Mouse (Mus musculus) midbrain, embryonic 16.5 days (tissue): Measurements from ENCODE around the gene Arhgap15. TPM values are rescaled to one million over a fixed set of nuclear protein-coding genes. Genes with fewer than 3 reads are reported as not detected.

ENCODE experiments used
- ATAC-seq: fragments of 200-750 bp; cut with Nextera tagmentation; 2 replicates; pipeline ENCODE4 v1.8.0; 2017; ENCODE audit warnings: moderate TSS enrichment
- H3K27ac ChIP-seq: fragments of 300-500 bp; sonication (generic); 2 replicates; pipeline ENCODE4 v1.5.1; 2014; ENCODE audit warnings: mild to moderate bottlenecking, low read length, mixed read lengths
- H3K27me3 ChIP-seq: fragments of 300-500 bp; sonication (generic); 2 replicates; pipeline ENCODE4 v1.6.1; 2014; ENCODE audit warnings: low read depth, low read length, mixed read lengths; ENCODE audit not compliant: control insufficient read depth, insufficient read depth
- H3K36me3 ChIP-seq: fragments of 300-500 bp; sonication (generic); 2 replicates; pipeline ENCODE4 v1.6.1; 2014; ENCODE audit warnings: mild to moderate bottlenecking, low read length, moderate library complexity, mixed read lengths; ENCODE audit not compliant: control insufficient read depth, insufficient read depth
- H3K4me1 ChIP-seq: fragments of 300-500 bp; sonication (generic); 2 replicates; pipeline ENCODE4 v1.6.1; 2014; ENCODE audit warnings: mild to moderate bottlenecking, low read length, mixed read lengths; ENCODE audit not compliant: control insufficient read depth, insufficient read depth
- H3K4me2 ChIP-seq: fragments of 300-500 bp; sonication (generic); 2 replicates; pipeline ENCODE4 v1.6.1; 2014; ENCODE audit warnings: mild to moderate bottlenecking, low read length, mixed read lengths
- H3K4me3 ChIP-seq: fragments of 300-500 bp; sonication (generic); 2 replicates; pipeline ENCODE4 v1.5.1; 2014; ENCODE audit warnings: low read depth, mild to moderate bottlenecking, low read length, moderate library complexity, mixed read lengths
- H3K9ac ChIP-seq: fragments of 300-500 bp; sonication (generic); 2 replicates; pipeline ENCODE4 v1.6.1; 2014; ENCODE audit warnings: low read depth, low read length, mixed read lengths
- H3K9me3 ChIP-seq: fragments of 300-500 bp; sonication (generic); replicated peaks from 2 replicates; pipeline ENCODE4 v1.6.1; 2014; ENCODE audit warnings: mild to moderate bottlenecking, low read length, mixed read lengths; ENCODE audit not compliant: control insufficient read depth, poor library complexity, severe bottlenecking
- WGBS: fragments of 180-500 bp; shearing (Covaris S2); extraction: QIAGEN DNeasy Blood & Tissue Kit; methylation state at CpG from one replicate; pipeline ENCODE4 v1.1.7; 2014; 5-methylcytosine and 5-hydroxymethylcytosine counted together
- polyA plus RNA-seq: library from polyadenylated mRNA; unstranded; fragments of >200 nt; fragmentation: Nextera tagmentation; extraction: Ambion mirVana; gene quantifications from 2 replicates; pipeline ENCODE4 v1.2.1, GENCODE M21; 2015

Arhgap15 gene
- polyA plus RNA-seq, 1 experiment from 2014 or later: 1.1 TPM

DNA sequence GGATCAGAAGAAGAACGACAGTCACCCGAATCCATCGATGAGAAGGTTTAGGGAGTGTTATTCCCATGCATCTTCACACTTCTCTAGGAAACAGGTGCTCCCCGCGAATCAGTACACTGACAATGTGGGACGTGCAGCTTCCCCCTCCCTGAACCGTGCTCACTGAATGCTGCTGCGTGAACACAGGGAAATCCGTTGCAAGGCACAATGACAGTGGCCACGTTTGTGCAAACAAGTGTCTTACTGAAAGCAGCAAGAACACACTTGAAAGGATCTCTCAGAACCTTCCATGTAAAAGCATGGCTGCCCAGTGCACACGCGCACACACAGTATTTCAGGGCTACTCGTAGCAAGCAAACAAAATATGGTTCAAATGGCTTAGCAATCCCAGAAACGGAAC lies 237.4 kb downstream of the Arhgap15 start:
- Histone ChIP-seq H3K9me3 (no peaks in the 10 kb centered on the region), H3K9ac (no peak overlapping the region), H3K4me1 (peaks cover 3% of the 10 kb centered on the region), H3K36me3 (no peaks in the 10 kb centered on the region), H3K4me2 (no peak overlapping the region), H3K4me3 (no peak overlapping the region), H3K27ac (no peak overlapping the region), H3K27me3 (no peaks in the 10 kb centered on the region)
- no peak for ATAC-seq
- WGBS: 75% methylated on average over 14 of the region's 14 CpGs

- H3K9me3 ChIP-seq: no peaks in the 10 kb centered on the region
- no peak overlapping the region for H3K27ac ChIP-seq
- ATAC-seq: 0 out of 2 replicates have a peak, but pooled peaks have one; percentile 54
- H3K4me1 ChIP-seq: peaks cover 3% of the 10 kb centered on the region
- H3K27me3 ChIP-seq: no peaks in the 10 kb centered on the region
- H3K4me3 ChIP-seq: no peak overlapping the region
- H3K36me3 ChIP-seq: no peaks in the 10 kb centered on the region
- no peak overlapping the region for H3K4me2 ChIP-seq
- H3K9ac ChIP-seq: no peak overlapping the region
- whole genome bisulfite sequencing: 38% methylated on average over 3 of the region's 3 CpGs
These were observed 239.3 kb downstream of the Arhgap15 start for GRCm38 (mm10) chr2:43987919-43988318.

- H3K36me3 ChIP-seq: no peaks in the 10 kb centered on the region
- H3K27ac ChIP-seq: peak overlapping the region; percentile 61; the same call in 1 of the 2 replicates
- no peaks in the 10 kb centered on the region for H3K27me3 ChIP-seq
- H3K4me2 ChIP-seq: no peak overlapping the region
- H3K9ac ChIP-seq: no peak overlapping the region
- no peaks in the 10 kb centered on the region for H3K9me3 ChIP-seq
- peak; percentile 84 for ATAC-seq
- H3K4me1 ChIP-seq: peaks cover 3% of the 10 kb centered on the region
- H3K4me3 ChIP-seq: no peak overlapping the region
- 44% methylated on average over 5 of the region's 5 CpGs for WGBS
These were observed 241.2 kb downstream of the Arhgap15 start for GRCm38 (mm10) chr2:43989850-43990249.

DNA sequence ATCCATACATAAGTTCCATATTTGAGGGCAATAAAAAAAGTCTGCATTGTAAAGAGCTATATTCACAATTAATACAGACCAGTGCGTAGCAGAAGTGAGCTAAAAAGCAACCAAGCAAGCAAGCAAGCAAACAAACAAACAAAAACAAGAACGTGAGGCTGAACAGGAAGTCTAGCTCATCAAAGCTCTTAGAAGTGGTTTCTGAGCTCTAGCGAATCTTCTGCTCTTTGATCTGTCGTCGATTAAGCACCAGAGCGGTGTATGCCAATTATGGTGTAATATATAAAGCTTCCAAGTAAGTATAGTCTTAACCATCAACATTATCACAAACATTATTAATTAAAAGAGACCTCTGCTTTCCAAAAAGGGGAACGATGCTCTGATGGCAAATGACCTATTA lies 243.9 kb downstream of the Arhgap15 start:
- ATAC-seq: no peak
- WGBS: 87% methylated on average over 7 of the region's 7 CpGs
- Histone ChIP-seq H3K4me3 (no peak overlapping the region), H3K36me3 (no peaks in the 10 kb centered on the region), H3K9me3 (no peaks in the 10 kb centered on the region), H3K27me3 (no peaks in the 10 kb centered on the region), H3K4me2 (no peak overlapping the region), H3K4me1 (peaks cover 3% of the 10 kb centered on the region), H3K27ac (no peak overlapping the region), H3K9ac (no peak overlapping the region)

- no peak overlapping the region for H3K4me3 ChIP-seq
- H3K9ac ChIP-seq: no peak overlapping the region
- ATAC-seq: no peak
- no peaks in the 10 kb centered on the region for H3K27me3 ChIP-seq
- H3K4me2 ChIP-seq: no peak overlapping the region
- no peaks in the 10 kb centered on the region for H3K36me3 ChIP-seq
- H3K9me3 ChIP-seq: no peaks in the 10 kb centered on the region
- 82% methylated on average over 1 of the region's 1 CpGs for WGBS
- H3K27ac ChIP-seq: no peak overlapping the region
- no peaks in the 10 kb centered on the region for H3K4me1 ChIP-seq
These were observed 253.8 kb downstream of the Arhgap15 start for GRCm38 (mm10) chr2:44002454-44002853.

GRCm38 (mm10) chr2:44010249-44010648 lies 261.6 kb downstream of the Arhgap15 start:
- H3K4me2 ChIP-seq: no peak overlapping the region
- WGBS: 90% methylated on average over 1 of the region's 1 CpGs
- no peak overlapping the region for H3K9ac ChIP-seq
- no peaks in the 10 kb centered on the region for H3K27me3 ChIP-seq
- no peaks in the 10 kb centered on the region for H3K4me1 ChIP-seq
- no peaks in the 10 kb centered on the region for H3K9me3 ChIP-seq
- no peak for ATAC-seq
- H3K4me3 ChIP-seq: no peak overlapping the region
- H3K36me3 ChIP-seq: no peaks in the 10 kb centered on the region
- H3K27ac ChIP-seq: no peak overlapping the region

DNA sequence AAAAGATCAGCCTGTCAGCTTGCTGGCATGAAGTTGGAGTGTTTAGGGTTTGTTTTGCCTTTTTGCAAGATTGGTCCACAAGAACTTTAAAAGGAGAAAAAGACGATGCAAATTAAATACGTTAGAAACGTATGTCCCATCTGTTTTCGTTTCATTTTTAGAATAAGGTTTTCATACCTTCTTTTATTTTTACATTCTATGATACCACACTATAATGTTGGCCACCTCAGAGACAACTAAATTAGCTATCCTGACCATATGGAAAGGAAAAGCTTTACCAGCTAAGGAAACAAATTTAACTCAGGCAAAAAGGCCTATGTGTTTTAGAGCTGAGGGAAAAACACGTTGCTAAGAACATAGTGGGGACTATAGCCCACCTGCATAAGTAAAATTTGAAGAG lies 264.8 kb downstream of the Arhgap15 start:
- no peak overlapping the region for H3K27ac ChIP-seq

DNA sequence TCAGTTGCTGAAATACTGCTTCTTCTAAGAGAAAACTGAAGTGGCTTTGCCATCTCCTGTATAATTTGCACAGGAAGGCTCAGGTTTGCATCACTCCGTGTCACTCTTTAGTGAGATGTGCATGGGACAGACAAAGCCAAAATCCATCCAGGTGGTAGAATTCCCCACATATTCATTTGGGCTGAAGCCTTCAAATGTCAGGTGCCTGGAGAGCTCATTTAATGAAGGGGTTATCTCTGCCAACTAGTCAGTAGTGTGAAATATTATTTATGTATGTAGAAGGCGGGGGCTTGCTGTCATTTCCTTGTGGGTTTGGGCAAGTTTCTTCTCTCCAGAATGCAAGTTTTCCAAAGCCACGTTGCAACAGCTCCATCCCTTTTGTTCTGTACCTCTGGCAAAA lies 268.1 kb downstream of the Arhgap15 start:
- H3K4me1 ChIP-seq: no peaks in the 10 kb centered on the region; the same call in 1 of the 2 replicates
- no peak overlapping the region for H3K9ac ChIP-seq
- H3K4me3 ChIP-seq: no peak overlapping the region
- H3K27me3 ChIP-seq: no peaks in the 10 kb centered on the region
- H3K27ac ChIP-seq: no peak overlapping the region
- ATAC-seq: no peak
- WGBS: 67% methylated on average over 3 of the region's 3 CpGs
- no peaks in the 10 kb centered on the region for H3K9me3 ChIP-seq
- H3K4me2 ChIP-seq: no peak overlapping the region
- no peaks in the 10 kb centered on the region for H3K36me3 ChIP-seq

More for the DNA sequence above, 264.8 kb downstream of the Arhgap15 start:
- Histone ChIP-seq H3K27me3 (no peaks in the 10 kb centered on the region), H3K4me1 (no peaks in the 10 kb centered on the region; the same call in 1 of the 2 replicates), H3K4me3 (no peak overlapping the region), H3K36me3 (no peaks in the 10 kb centered on the region), H3K9ac (no peak overlapping the region), H3K4me2 (no peak overlapping the region), H3K9me3 (no peaks in the 10 kb centered on the region)
- no peak for ATAC-seq
- WGBS: 92% methylated on average over 5 of the region's 5 CpGs

DNA sequence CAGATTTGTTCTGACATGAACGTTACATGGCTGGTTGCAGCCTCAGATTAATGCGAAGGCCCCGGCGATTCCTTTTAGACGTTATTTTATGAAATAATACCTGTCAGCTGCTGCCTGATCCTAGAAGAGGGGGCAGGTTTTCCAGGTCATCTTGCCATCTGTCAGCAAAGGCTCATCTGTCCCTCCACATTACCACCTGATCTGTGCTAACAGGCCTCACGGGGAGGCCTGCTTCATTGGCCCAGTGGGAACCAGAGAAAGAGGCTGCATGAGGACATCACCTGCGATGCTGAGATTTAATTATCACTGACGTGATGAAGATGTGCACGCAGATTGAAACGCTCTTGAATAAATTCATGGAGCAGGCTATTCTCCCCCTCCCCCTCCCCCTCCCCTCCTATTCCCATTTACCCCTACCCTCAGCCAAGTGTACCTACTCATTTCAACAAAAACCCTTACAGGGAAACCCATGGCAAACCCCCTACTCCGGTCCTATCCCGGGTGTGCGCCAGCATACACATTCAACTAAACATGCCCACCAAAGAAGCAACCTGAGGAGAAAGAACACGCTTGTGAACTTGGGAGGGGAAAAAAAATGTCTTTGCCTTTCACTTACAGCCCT lies 268.9 kb downstream of the Arhgap15 start:
- WGBS: 44% methylated on average over 14 of the region's 14 CpGs
- ATAC-seq: peak; percentile 82
- Histone ChIP-seq H3K27ac (no peak overlapping the region), H3K4me3 (no peak overlapping the region), H3K4me2 (no peak overlapping the region), H3K36me3 (no peaks in the 10 kb centered on the region), H3K4me1 (no peaks in the 10 kb centered on the region; the same call in 1 of the 2 replicates), H3K9me3 (no peaks in the 10 kb centered on the region), H3K27me3 (no peaks in the 10 kb centered on the region), H3K9ac (no peak overlapping the region)
